Mouse (Mus musculus) lung, postnatal 0 days (tissue): Measurements from ENCODE around the gene Kazn.

ENCODE experiments used
- CTCF ChIP-seq: IDR thresholded peaks from 2 replicates; pipeline ENCODE4 v1.5.1; 2016; ENCODE audit warnings: antibody characterized with exemption, mild to moderate bottlenecking
- EP300 ChIP-seq: IDR thresholded peaks from 2 replicates; pipeline ENCODE4 v1.6.1; 2016; ENCODE audit warnings: antibody characterized with exemption, mild to moderate bottlenecking, control low read depth

- no peak for TF ChIP-seq EP300
- no peak for TF ChIP-seq CTCF
Measured at GRCm38 (mm10) chr4:142223898-142224645, 15.1 kb downstream of the Kazn start.
